Mouse (Mus musculus): ENCODE measurements at regions not wholly inside any gene's neighbourhood (a gene's known extent, or its start where the extent isn't known, plus 50 kb on each side); places are given as distances from the start of the nearest gene placed in this dataset.

- TF ChIP-seq CTCF (IDR thresholded peaks at IDR 0.05; ENCODE audit: control insufficient read depth, insufficient read depth, insufficient read length) (no peak), CEBPB (IDR thresholded peaks at IDR 0.05; ENCODE audit: low read depth) (no peak), USF1 (IDR thresholded peaks at IDR 0.05; ENCODE audit: low read depth) (no peak)
Observed at GRCm38 (mm10) chr2:28138583-28138982, 53.9 kb upstream of the Fcnb start.

Measured in C2C12 (cell line).